Mouse (Mus musculus) kidney, embryonic 14.5 days (tissue): Measurements from ENCODE around the gene Oprm1. TPM values are rescaled to one million over a fixed set of nuclear protein-coding genes. Genes with fewer than 3 reads are reported as not detected.

Experiments
- ATAC-seq: fragments of 200-750 bp; cut with Nextera tagmentation; 2 replicates; pipeline ENCODE4 v1.8.0; 2017; ENCODE audit warnings: moderate number of reproducible peaks, mild to moderate bottlenecking, moderate TSS enrichment, moderate library complexity; ENCODE audit not compliant: low FRiP score, low TSS enrichment
- H3K27ac ChIP-seq: fragments of 300-500 bp; sonication (generic); 2 replicates; pipeline ENCODE4 v1.5.1; 2014; ENCODE audit warnings: low read depth, mild to moderate bottlenecking, low read length, moderate library complexity, mixed read lengths
- H3K27me3 ChIP-seq: fragments of 300-500 bp; sonication (generic); 2 replicates; pipeline ENCODE4 v1.6.1; 2014; ENCODE audit warnings: mild to moderate bottlenecking, low read length; ENCODE audit not compliant: control insufficient read depth, insufficient read depth
- H3K36me3 ChIP-seq: fragments of 300-500 bp; sonication (generic); 2 replicates; pipeline ENCODE4 v1.6.1; 2014; ENCODE audit warnings: low read length, mixed read lengths; ENCODE audit not compliant: control insufficient read depth, insufficient read depth
- H3K4me1 ChIP-seq: fragments of 300-500 bp; sonication (generic); 2 replicates; pipeline ENCODE4 v1.6.1; 2014; ENCODE audit warnings: low read length, mixed read lengths; ENCODE audit not compliant: control insufficient read depth, insufficient read depth
- H3K4me2 ChIP-seq: fragments of 300-500 bp; sonication (generic); replicated peaks from 2 replicates; pipeline ENCODE4 v1.6.1; 2014; ENCODE audit warnings: low read depth, mild to moderate bottlenecking, low read length
- H3K4me3 ChIP-seq: fragments of 300-500 bp; sonication (generic); 2 replicates; pipeline ENCODE4 v1.5.1; 2014; ENCODE audit warnings: mild to moderate bottlenecking, low read length
- H3K9ac ChIP-seq: fragments of 300-500 bp; sonication (generic); 2 replicates; pipeline ENCODE4 v1.6.1; 2014; ENCODE audit warnings: low read depth, mild to moderate bottlenecking, low read length, moderate library complexity
- H3K9me3 ChIP-seq: fragments of 300-500 bp; sonication (generic); 2 replicates; pipeline ENCODE4 v1.6.1; 2016; ENCODE audit warnings: low read length; ENCODE audit not compliant: control insufficient read depth
- WGBS: fragments of 180-500 bp; shearing (Covaris S2); extraction: QIAGEN DNeasy Blood & Tissue Kit; methylation state at CpG from one replicate; pipeline ENCODE4 v1.1.7; 2014; 5-methylcytosine and 5-hydroxymethylcytosine counted together
- polyA plus RNA-seq: library from polyadenylated mRNA; unstranded; fragments of >200 nt; fragmentation: Nextera tagmentation; extraction: Ambion mirVana; gene quantifications from 2 replicates; pipeline ENCODE4 v1.2.1, GENCODE M21; 2014

The Oprm1 gene
- polyA plus RNA-seq, 1 experiment from 2014 or later, result 0.14 TPM

GRCm38 (mm10) chr10:6954533-6954932 is 196.2 kb downstream of the Oprm1 start:
- Histone ChIP-seq H3K27ac (no peak overlapping the region), H3K4me2 (no peak overlapping the region), H3K9me3 (no peaks in the 10 kb centered on the region), H3K9ac (no peak overlapping the region), H3K4me3 (no peak overlapping the region), H3K36me3 (no peaks in the 10 kb centered on the region), H3K4me1 (no peaks in the 10 kb centered on the region), H3K27me3 (no peaks in the 10 kb centered on the region)
- ATAC-seq, result no peak

DNA sequence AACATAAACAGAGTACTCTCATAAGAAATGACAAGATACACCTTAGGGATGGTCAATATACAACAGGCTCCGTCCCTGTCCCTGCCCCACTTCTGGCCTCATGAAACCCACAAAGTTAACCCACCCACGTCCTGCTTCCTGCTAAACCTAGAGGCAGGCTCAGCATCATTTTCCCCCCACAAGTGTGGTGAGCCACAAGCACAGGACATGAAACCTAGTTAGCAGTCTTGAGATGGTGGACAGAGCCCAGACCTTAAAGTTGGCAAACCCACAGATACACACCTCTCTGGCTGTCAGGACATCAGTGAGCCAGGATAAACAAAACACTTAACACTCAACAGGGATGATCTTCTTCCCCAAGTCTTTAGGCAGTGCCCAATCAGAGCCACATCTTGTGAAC is 198.1 kb downstream of the Oprm1 start:
- no peaks in the 10 kb centered on the region for H3K36me3 ChIP-seq
- H3K27me3 ChIP-seq, result no peaks in the 10 kb centered on the region
- H3K9me3 ChIP-seq, result no peaks in the 10 kb centered on the region
- H3K4me1 ChIP-seq, result no peaks in the 10 kb centered on the region
- no peak overlapping the region for H3K4me2 ChIP-seq
- ATAC-seq, result no peak
- no peak overlapping the region for H3K9ac ChIP-seq
- H3K27ac ChIP-seq, result no peak overlapping the region
- H3K4me3 ChIP-seq, result no peak overlapping the region
- 79% methylated on average over 2 of the region's 2 CpGs for WGBS

DNA sequence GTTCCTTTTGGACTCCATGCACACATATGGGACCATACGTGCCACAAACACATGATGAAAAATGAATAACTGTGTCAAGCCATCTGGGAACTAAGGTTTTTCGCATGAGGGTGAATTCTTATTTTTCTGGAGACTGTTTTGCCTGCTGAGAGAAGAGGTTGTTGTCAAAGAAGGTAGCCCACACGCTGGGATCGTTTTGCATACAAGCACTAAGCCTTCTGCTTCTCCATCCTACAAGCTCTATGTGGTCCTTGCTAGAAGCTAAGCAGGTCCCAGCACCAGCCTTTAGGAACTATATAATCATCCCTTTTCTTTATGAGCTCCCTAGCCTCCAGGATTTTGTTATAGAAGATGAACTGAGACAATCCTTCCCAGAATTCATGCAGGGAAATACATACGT is 200.5 kb downstream of the Oprm1 start:
- no peak overlapping the region for H3K27ac ChIP-seq
- H3K4me2 ChIP-seq, result no peak overlapping the region
- H3K27me3 ChIP-seq, result no peaks in the 10 kb centered on the region
- no peaks in the 10 kb centered on the region for H3K9me3 ChIP-seq
- H3K4me3 ChIP-seq, result no peak overlapping the region
- no peak overlapping the region for H3K9ac ChIP-seq
- H3K36me3 ChIP-seq, result no peaks in the 10 kb centered on the region
- no peaks in the 10 kb centered on the region for H3K4me1 ChIP-seq
- no peak for ATAC-seq
- WGBS, result 80% methylated on average over 5 of the region's 5 CpGs

- H3K36me3 ChIP-seq, result no peaks in the 10 kb centered on the region
- no peak overlapping the region for H3K4me2 ChIP-seq
- H3K27ac ChIP-seq, result no peak overlapping the region
- H3K27me3 ChIP-seq, result no peaks in the 10 kb centered on the region
- no peaks in the 10 kb centered on the region for H3K9me3 ChIP-seq
- H3K9ac ChIP-seq, result no peak overlapping the region
- H3K4me3 ChIP-seq, result no peak overlapping the region
- no peak for ATAC-seq
- H3K4me1 ChIP-seq, result no peaks in the 10 kb centered on the region
- WGBS, result 88% methylated on average over 8 of the region's 8 CpGs
These were observed 209.4 kb downstream of the Oprm1 start for GRCm38 (mm10) chr10:6967588-6968242.

- H3K27ac ChIP-seq, result no peak overlapping the region
- H3K4me3 ChIP-seq, result no peak overlapping the region
- H3K4me2 ChIP-seq, result no peak overlapping the region
- 85% methylated on average over 1 of the region's 1 CpGs for WGBS
- H3K27me3 ChIP-seq, result no peaks in the 10 kb centered on the region
- H3K36me3 ChIP-seq, result no peaks in the 10 kb centered on the region
- no peak for ATAC-seq
- H3K9me3 ChIP-seq, result no peaks in the 10 kb centered on the region
- H3K9ac ChIP-seq, result no peak overlapping the region
- H3K4me1 ChIP-seq, result no peaks in the 10 kb centered on the region
These were observed 210.0 kb downstream of the Oprm1 start for GRCm38 (mm10) chr10:6968334-6968733.

DNA sequence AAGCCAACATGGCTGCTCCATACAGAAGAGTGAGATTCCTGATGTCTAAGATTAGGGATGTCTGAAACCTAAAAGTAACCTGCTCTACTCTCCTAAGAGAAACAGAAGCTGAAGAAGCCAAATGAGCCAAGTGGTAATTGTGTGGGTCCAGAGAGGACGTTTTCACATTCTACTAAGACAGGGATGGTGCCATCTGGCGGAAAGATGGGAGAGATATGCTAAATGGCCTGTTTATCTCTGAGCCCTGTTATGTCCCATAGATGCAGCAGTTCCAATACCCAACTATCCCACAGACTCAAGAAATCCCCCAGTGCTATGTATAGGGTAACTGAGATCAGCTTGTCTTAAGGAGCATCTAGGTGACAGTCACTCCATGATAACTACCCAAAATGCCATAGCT is 219.5 kb downstream of the Oprm1 start:
- no peaks in the 10 kb centered on the region for H3K36me3 ChIP-seq
- H3K4me2 ChIP-seq, result no peak overlapping the region
- no peak overlapping the region for H3K4me3 ChIP-seq
- no peaks in the 10 kb centered on the region for H3K9me3 ChIP-seq
- H3K27ac ChIP-seq, result no peak overlapping the region
- WGBS, result 75% methylated on average over 2 of the region's 2 CpGs
- no peaks in the 10 kb centered on the region for H3K27me3 ChIP-seq
- H3K9ac ChIP-seq, result no peak overlapping the region
- 0 out of 2 replicates have a peak, but pooled peaks cover 4% of the 10 kb centered on the region for H3K4me1 ChIP-seq
- ATAC-seq, result no peak

- no peaks in the 10 kb centered on the region for H3K36me3 ChIP-seq
These were observed 220.4 kb downstream of the Oprm1 start for GRCm38 (mm10) chr10:6978733-6979132.

DNA sequence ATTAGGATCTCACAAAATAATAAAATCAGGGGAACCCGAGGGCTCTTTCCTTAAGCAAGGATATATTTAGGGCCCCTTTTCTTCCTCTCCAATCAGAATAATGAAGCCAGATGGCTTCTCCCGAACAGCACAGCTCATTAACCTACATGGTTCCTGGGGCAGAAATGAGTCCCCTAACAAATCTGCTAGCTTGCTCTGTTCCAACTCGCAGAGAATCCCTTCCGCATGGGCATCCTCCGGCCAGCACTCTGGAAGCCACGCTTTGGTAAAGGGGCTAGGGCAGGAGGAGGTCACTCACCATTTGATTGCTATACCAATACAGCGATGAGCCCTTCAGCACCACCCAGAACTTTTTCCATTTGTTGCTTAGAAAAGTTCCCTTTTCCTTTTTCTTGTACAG is 220.9 kb downstream of the Oprm1 start:
- Histone ChIP-seq H3K36me3 (no peaks in the 10 kb centered on the region), H3K9me3 (no peaks in the 10 kb centered on the region), H3K4me2 (no peak overlapping the region), H3K27ac (no peak overlapping the region), H3K27me3 (no peaks in the 10 kb centered on the region), H3K9ac (no peak overlapping the region), H3K4me1 (0 out of 2 replicates have a peak, but pooled peaks cover 4% of the 10 kb centered on the region), H3K4me3 (no peak overlapping the region)
- WGBS, result 69% methylated on average over 7 of the region's 7 CpGs
- ATAC-seq, result no peak

More at GRCm38 (mm10) chr10:6978733-6979132, 220.4 kb downstream of the Oprm1 start:
- Histone ChIP-seq H3K9me3 (no peaks in the 10 kb centered on the region), H3K27ac (no peak overlapping the region), H3K9ac (no peak overlapping the region), H3K27me3 (no peaks in the 10 kb centered on the region), H3K4me3 (no peak overlapping the region), H3K4me2 (no peak overlapping the region), H3K4me1 (0 out of 2 replicates have a peak, but pooled peaks cover 4% of the 10 kb centered on the region)
- 93% methylated on average over 1 of the region's 1 CpGs for WGBS
- ATAC-seq, result no peak

GRCm38 (mm10) chr10:6979789-6980188 is 221.5 kb downstream of the Oprm1 start:
- peak overlapping the region; percentile 28; the same call in 1 of the 2 replicates for H3K9ac ChIP-seq
- no peaks in the 10 kb centered on the region for H3K9me3 ChIP-seq
- 53% methylated on average over 8 of the region's 8 CpGs for WGBS
- H3K4me3 ChIP-seq, result no peak overlapping the region
- no peak for ATAC-seq
- H3K36me3 ChIP-seq, result no peaks in the 10 kb centered on the region
- 0 out of 2 replicates have a peak, but pooled peaks cover 4% of the 10 kb centered on the region for H3K4me1 ChIP-seq
- H3K4me2 ChIP-seq, result peak overlapping the region; percentile 31
- H3K27me3 ChIP-seq, result no peaks in the 10 kb centered on the region
- H3K27ac ChIP-seq, result no peak overlapping the region
